Mouse (Mus musculus): ENCODE results near the gene Gm3893. TPM values are rescaled to one million over a fixed set of nuclear protein-coding genes. Genes with fewer than 3 reads are reported as not detected.

Gene Gm3893
- polyA plus RNA-seq (2014; fragmentation: Illumina TruSeq; extraction: RNeasy Lipid Tissue Mini Kit (QIAGEN cat#74804); ENCODE audit: low read depth, low replicate concordance): not detected

GRCm38 (mm10) chr4:42090907-42091306 lies at the start of gene Gm3893:
TSS of gene Gm3893 (plus strand) at chr4:42091207.

GRCm38 (mm10) chr4:42114517-42114916 lies 23.5 kb downstream of the Gm3893 start, which contains the start of gene Gm13304:
TSS of gene Gm13304 (plus strand) at chr4:42114817.

Other genes with a start within 250 kb of the Gm3893 start
- not detected for gene Gm21541, start 187.6 kb upstream of the Gm3893 start, polyA plus RNA-seq (2014; fragmentation: Illumina TruSeq; extraction: RNeasy Lipid Tissue Mini Kit (QIAGEN cat#74804); ENCODE audit: low read depth, low replicate concordance)
- 2.0 TPM for gene Gm20878, start 149.6 kb upstream of the Gm3893 start, polyA plus RNA-seq (2014; fragmentation: Illumina TruSeq; extraction: RNeasy Lipid Tissue Mini Kit (QIAGEN cat#74804); ENCODE audit: low read depth, low replicate concordance)
- gene Fam205a4, start 125.1 kb upstream of the Gm3893 start, polyA plus RNA-seq (2014; fragmentation: Illumina TruSeq; extraction: RNeasy Lipid Tissue Mini Kit (QIAGEN cat#74804); ENCODE audit: low read depth, low replicate concordance): 0.16 TPM
- gene Gm21093, start 56.5 kb upstream of the Gm3893 start, polyA plus RNA-seq (2014; fragmentation: Illumina TruSeq; extraction: RNeasy Lipid Tissue Mini Kit (QIAGEN cat#74804); ENCODE audit: low read depth, low replicate concordance): not detected
- not detected for gene Gm13304, start 23.6 kb downstream of the Gm3893 start, polyA plus RNA-seq (2014; fragmentation: Illumina TruSeq; extraction: RNeasy Lipid Tissue Mini Kit (QIAGEN cat#74804); ENCODE audit: low read depth, low replicate concordance)
- gene Gm13306, start 62.2 kb downstream of the Gm3893 start, polyA plus RNA-seq (2014; fragmentation: Illumina TruSeq; extraction: RNeasy Lipid Tissue Mini Kit (QIAGEN cat#74804); ENCODE audit: low read depth, low replicate concordance): not detected
- gene Gm13305, start 77.4 kb downstream of the Gm3893 start, polyA plus RNA-seq (2014; fragmentation: Illumina TruSeq; extraction: RNeasy Lipid Tissue Mini Kit (QIAGEN cat#74804); ENCODE audit: low read depth, low replicate concordance): not detected
- gene Gm10600, start 149.4 kb downstream of the Gm3893 start, polyA plus RNA-seq (2014; fragmentation: Illumina TruSeq; extraction: RNeasy Lipid Tissue Mini Kit (QIAGEN cat#74804); ENCODE audit: low read depth, low replicate concordance): 1.1 TPM
- 3.1 TPM for gene Ccl21b, start 164.6 kb downstream of the Gm3893 start, polyA plus RNA-seq (2014; fragmentation: Illumina TruSeq; extraction: RNeasy Lipid Tissue Mini Kit (QIAGEN cat#74804); ENCODE audit: low read depth, low replicate concordance)
- gene Gm21953, start 203.1 kb downstream of the Gm3893 start, polyA plus RNA-seq (2014; fragmentation: Illumina TruSeq; extraction: RNeasy Lipid Tissue Mini Kit (QIAGEN cat#74804); ENCODE audit: low read depth, low replicate concordance): not detected
- not detected for gene Fam205a3, start 227.1 kb downstream of the Gm3893 start, polyA plus RNA-seq (2014; fragmentation: Illumina TruSeq; extraction: RNeasy Lipid Tissue Mini Kit (QIAGEN cat#74804); ENCODE audit: low read depth, low replicate concordance)